Mouse (Mus musculus): ENCODE results near the gene Kdf1.
A peak's percentile ranks its signal among the peaks of the same experiment; 100 is the strongest.

The Kdf1 gene

GRCm38 (mm10) chr4:133553448-133554330, 34.9 kb downstream of the Kdf1 start:
- DNase-seq (ENCODE audit: low spot score in 2 of 2) = no peak

GRCm38 (mm10) chr4:133557041-133557717, 38.4 kb downstream of the Kdf1 start:
- no peak for DNase-seq (ENCODE audit: low spot score in 2 of 2)

- no peak for DNase-seq (ENCODE audit: low spot score in 2 of 2)
Observed at GRCm38 (mm10) chr4:133559846-133560245, 41.1 kb downstream of the Kdf1 start.

GRCm38 (mm10) chr4:133561622-133562021, 42.9 kb downstream of the Kdf1 start:
- no peak for DNase-seq (ENCODE audit: low spot score in 2 of 2)

GRCm38 (mm10) chr4:133563123-133563571, 44.4 kb downstream of the Kdf1 start:
- no peak for DNase-seq (ENCODE audit: low spot score in 2 of 2)

- no peak for DNase-seq (ENCODE audit: low spot score in 2 of 2)
Observed at GRCm38 (mm10) chr4:133567251-133567650, 48.5 kb downstream of the Kdf1 start.

GRCm38 (mm10) chr4:133569291-133570065, 50.7 kb downstream of the Kdf1 start:
- DNase-seq (ENCODE audit: low spot score in 2 of 2) = no peak

- no peak for DNase-seq (ENCODE audit: low spot score in 2 of 2)
Observed at GRCm38 (mm10) chr4:133570066-133570466, 51.3 kb downstream of the Kdf1 start.

- peak; percentile 88 to 95 for DNase-seq (ENCODE audit: low spot score in 2 of 2)
Observed at GRCm38 (mm10) chr4:133574070-133574842, 55.5 kb downstream of the Kdf1 start, which contains the start of gene Gpatch3. Gpatch3 (plus strand) TSS chr4:133574745.

- no peak for DNase-seq (ENCODE audit: low spot score in 2 of 2)
Observed at GRCm38 (mm10) chr4:133574843-133575202, 56.1 kb downstream of the Kdf1 start.

- no peak for DNase-seq (ENCODE audit: low spot score in 2 of 2)
Observed at GRCm38 (mm10) chr4:133577983-133578382, 59.2 kb downstream of the Kdf1 start.
